Mouse (Mus musculus): Measurements from ENCODE around the gene Napb.

GRCm38 (mm10) chr2:148690781-148691180 lies 41.5 kb downstream of the Napb start:
- TF ChIP-seq CTCF (IDR thresholded peaks at IDR 0.05; ENCODE audit: extremely low read depth, insufficient read length, insufficient replicate concordance, low read depth, low read length) (no peak), POLR2A (IDR thresholded peaks at IDR 0.05; ENCODE audit: low read depth, low read length) (no peak)

All from small intestine, adult 2 months (tissue).